Mouse (Mus musculus) lung, postnatal 14 days (tissue): ENCODE measurements at regions not wholly inside any gene's neighbourhood (a gene's known extent, or its start where the extent isn't known, plus 50 kb on each side); places are given as distances from the start of the nearest gene placed in this dataset.

Experiments used
- DNase-seq: peaks from one replicate; pipeline ENCODE4 v3.0.0; 2021

DNA sequence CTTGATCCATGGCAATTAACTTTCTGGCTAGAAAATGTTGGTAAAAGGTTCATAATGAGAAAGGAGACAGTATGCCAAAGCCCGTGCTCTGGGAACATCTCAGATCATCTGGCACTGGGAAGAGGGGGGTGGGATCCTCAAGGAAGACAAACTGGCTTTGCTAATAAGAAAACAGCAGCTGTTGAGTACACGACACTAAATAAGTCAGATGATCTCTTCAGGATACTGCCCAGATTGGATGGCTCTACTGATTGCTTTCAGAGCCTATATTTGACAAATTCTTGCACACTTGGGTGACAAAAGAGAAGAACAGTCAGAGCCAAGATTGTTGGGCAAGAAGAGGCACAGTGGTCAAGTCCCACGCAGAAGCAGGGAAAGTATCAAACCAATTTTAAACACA lies 443.7 kb downstream of the Tns3 start:
- DNase-seq: peak; percentile 21

DNA sequence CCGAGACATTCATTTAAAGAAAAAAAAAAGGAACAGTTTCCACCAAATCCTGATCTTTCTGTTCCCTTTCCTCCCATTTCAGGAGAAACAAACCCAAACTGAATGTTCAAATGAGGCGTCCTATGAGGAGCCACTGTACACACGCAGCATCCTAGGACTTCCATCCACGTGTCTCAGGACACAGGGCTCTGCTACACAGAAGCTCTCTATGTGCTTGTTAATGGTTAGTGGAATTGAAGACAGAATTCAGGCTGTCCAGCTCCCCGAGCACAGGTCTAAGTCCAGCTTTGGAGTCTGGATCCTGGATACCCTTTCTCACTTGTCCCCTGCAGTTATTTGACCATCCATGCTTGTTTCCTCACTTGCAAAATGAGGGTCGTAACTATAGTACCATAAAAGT lies 444.4 kb downstream of the Tns3 start:
- no peak for DNase-seq

DNA sequence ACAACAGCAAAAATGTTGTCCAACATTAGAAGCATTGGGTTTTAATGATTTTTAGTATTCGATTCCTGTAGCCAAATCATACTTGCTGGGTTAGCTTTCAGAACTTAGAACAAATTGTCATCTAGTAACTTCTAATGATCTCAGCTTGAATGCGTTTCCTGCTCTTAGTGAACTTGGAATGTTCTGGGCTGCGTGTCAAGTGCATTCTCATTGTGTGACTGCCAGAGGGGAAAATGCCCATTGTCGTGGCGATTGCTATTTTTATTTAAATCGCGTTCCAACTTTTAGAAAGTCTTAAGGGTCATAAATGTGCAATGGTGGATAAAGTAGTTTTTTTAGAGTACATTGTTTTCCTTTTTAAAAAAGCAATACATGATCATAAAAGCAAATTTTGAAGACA lies 448.7 kb downstream of the Tns3 start:
- DNase-seq: peak; percentile 75

DNA sequence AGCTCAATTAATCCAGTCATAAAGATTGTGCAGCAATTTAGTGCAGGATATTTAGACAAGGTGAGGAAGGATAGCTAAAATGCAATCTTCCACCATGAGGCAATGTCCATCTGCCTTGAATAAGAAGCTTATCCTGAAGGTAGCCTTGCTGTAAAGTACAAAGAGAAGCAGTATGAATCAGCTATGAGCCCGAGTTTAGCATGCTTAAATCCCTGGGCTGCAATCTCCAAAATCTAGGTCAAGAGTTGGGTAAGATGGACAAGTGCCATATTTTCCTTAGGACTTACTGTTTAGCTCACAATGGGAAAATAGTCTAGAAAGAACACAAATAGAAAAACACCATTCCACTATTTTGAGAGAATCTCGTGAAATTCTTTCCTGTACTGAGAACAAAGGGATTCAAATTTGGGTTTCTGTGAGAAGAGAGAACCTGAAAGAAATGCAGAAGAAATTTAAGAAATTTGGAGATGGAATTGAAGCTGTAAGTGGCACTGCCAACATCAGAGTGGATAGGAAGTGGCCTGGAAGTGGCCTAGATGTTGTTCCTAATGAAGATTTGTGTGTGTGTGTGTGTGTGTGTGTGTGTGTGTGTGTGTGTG lies 449.9 kb downstream of the Tns3 start:
- no peak for DNase-seq

DNA sequence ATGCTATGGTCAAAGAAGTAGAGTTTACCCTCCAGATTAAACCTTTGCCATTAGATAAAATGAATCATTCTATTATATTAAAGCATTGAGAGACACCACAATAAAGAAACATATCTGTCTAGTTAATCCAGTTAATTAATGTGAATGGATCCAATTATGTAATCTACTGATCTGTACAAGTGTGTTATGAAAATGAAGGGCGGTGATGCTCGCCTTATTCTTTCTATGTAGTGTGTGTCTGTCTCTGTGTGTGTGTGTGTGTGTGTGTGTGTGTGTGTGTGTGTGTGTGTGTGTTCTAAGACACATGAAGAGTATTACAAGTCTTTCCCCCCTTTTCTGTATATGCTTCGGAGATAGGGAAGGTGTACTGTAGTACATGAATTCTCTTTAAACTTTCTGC lies 451.2 kb downstream of the Tns3 start:
- DNase-seq: no peak

DNA sequence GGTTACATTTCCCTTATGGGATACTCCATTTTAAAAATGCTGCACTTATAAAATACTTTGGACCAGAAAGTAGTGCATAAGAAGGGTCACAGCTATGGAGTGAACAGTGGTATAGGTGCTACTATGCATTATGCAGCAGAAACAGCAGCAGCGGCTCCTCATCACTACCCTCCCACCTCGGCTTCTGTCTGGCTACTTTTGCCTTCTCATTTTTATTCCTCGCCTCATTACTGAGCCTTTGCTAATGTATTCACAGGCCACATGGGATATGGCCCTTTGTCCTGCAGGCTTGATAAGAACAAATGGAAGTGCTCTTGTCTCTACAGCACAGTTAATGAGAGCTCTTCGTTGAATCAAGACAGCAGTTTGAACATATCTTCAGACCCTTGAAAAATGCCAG lies 451.6 kb downstream of the Tns3 start:
- DNase-seq: no peak

DNA sequence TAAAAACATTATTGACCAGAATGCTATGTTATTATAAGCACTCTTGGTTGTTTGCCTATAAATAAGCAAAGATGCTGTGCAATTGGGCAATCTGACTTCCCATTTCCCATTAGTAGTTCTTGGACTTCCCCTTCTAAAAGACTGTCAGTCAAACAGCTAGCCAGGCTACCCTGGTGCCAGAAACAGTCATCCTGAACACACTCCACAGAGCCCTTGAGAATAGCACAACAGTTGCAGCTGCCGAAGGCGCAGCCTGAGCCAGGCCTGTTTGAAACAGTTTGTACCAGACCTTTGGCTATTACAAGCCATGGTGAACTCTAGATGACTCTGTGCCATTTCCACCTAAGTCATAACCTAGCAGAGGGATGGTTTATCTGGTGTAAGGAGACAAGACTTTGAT lies 455.3 kb downstream of the Tns3 start:
- DNase-seq: no peak

DNA sequence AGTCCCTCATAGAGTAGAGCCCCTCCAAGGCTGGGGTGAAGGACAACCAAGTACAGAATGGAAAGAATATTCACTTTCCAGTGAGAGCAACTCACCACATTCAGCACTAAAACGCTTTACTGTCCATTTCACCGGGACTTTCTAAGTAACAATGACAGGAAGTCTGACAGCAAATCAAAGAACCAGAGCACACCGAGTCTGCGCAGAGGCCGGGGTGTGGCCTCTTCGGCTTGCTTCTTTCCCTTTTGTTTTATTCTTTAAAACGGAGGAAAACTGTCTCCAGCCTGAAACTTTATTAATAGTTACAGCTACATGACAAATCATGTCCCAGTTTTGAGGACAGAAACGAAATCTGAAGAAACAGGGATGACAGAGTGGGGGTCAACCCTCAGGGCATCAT lies 465.0 kb downstream of the Tns3 start:
- no peak for DNase-seq
